ENCODE assay signal across 9 mouse cellular contexts in genomic region chr11:116305423-116305822, GRCm38 (mm10). TPM values are rescaled to one million over a fixed set of nuclear protein-coding genes. Genes with fewer than 3 reads are reported as not detected.
DNase-seq lines count a peak whose midpoint lies in the region; ATAC-seq lines count a peak whose summit lies in the region.
"Had no signal": no experiment of that assay in that cellular context is flagged by ENCODE, and none has a peak within 500 bp of the region (broad histone marks: within the 10 kb centered on the region; RNA-seq: fewer than 3 reads in every experiment).

No protein-coding gene starts in this region.

- H3K4me3 ChIP-seq in kidney, embryonic 14.5 days (ENCODE audit: low read length) = peak overlapping the region; percentile 76
- peak overlapping the region; percentile 91; the same call in 1 of the 2 replicates for H3K4me3 ChIP-seq in embryonic facial prominence, embryonic 12.5 days
- peak overlapping the region; percentile 71; the same call in 1 of the 2 replicates for H3K4me3 ChIP-seq in midbrain, embryonic 14.5 days (replicated peaks; ENCODE audit: low read depth, low read length)

- no peak overlapping the region for H3K27ac ChIP-seq in kidney, embryonic 14.5 days (ENCODE audit: low read depth, low read length)
- H3K27ac ChIP-seq in embryonic facial prominence, embryonic 12.5 days = no peak overlapping the region
- H3K27ac ChIP-seq in midbrain, embryonic 14.5 days (replicated peaks; ENCODE audit: low read depth, low read length) = no peak overlapping the region

- WGBS in kidney, embryonic 14.5 days = 95% methylated on average over 2 of the region's 2 CpGs
- WGBS in embryonic facial prominence, embryonic 12.5 days = 94% methylated on average over 2 of the region's 2 CpGs
- 93% methylated on average over 2 of the region's 2 CpGs for WGBS in midbrain, embryonic 14.5 days

- peaks cover 38% of the 10 kb centered on the region for H3K36me3 ChIP-seq in kidney, embryonic 14.5 days (ENCODE audit: control insufficient read depth, insufficient read depth, low read length)
- peaks cover 46% of the 10 kb centered on the region for H3K36me3 ChIP-seq in embryonic facial prominence, embryonic 12.5 days
- peaks cover 44% of the 10 kb centered on the region for H3K36me3 ChIP-seq in midbrain, embryonic 14.5 days (ENCODE audit: control insufficient read depth, insufficient read depth, low read length)

- DNase-seq in kidney, adult 8-10 months = no peak
- peak; percentile 22 for DNase-seq in induced T-regulatory cell, adult 2 months (ENCODE audit: low read depth)
- DNase-seq in midbrain, embryonic 14.5 days = no peak
- no peak for DNase-seq in cerebellum, adult 8-10 months
- no peak for DNase-seq in left cerebral cortex, postnatal 4 days
- DNase-seq: heart, postnatal 4 days had no signal

- H3K9me3 ChIP-seq in kidney, embryonic 14.5 days (ENCODE audit: control insufficient read depth, low read length) = no peaks in the 10 kb centered on the region
- no peaks in the 10 kb centered on the region for H3K9me3 ChIP-seq in embryonic facial prominence, embryonic 12.5 days
- no peaks in the 10 kb centered on the region for H3K9me3 ChIP-seq in midbrain, embryonic 14.5 days (ENCODE audit: control insufficient read depth, low read length)

- no peaks in the 10 kb centered on the region for H3K27me3 ChIP-seq in kidney, embryonic 14.5 days (ENCODE audit: control insufficient read depth, insufficient read depth, low read length)
- no peaks in the 10 kb centered on the region for H3K27me3 ChIP-seq in embryonic facial prominence, embryonic 12.5 days
- H3K27me3 ChIP-seq in midbrain, embryonic 14.5 days (ENCODE audit: control insufficient read depth, insufficient read depth, low read length) = 0 out of 2 replicates have a peak, but pooled peaks cover 3% of the 10 kb centered on the region

- H3K9ac ChIP-seq in kidney, embryonic 14.5 days (ENCODE audit: low read depth, low read length) = no peak overlapping the region
- no peak overlapping the region for H3K9ac ChIP-seq in embryonic facial prominence, embryonic 12.5 days
- no peak overlapping the region for H3K9ac ChIP-seq in midbrain, embryonic 14.5 days (replicated peaks; ENCODE audit: low read length)

- intact Hi-C loops in left cerebral cortex, postnatal 4 days (cut with DNase I) = no loop called here

- ATAC-seq in kidney, embryonic 14.5 days (ENCODE audit: low FRiP score, low TSS enrichment) = no peak
- no peak for ATAC-seq in embryonic facial prominence, embryonic 12.5 days (ENCODE audit: insufficient number of reproducible peaks, insufficient read depth, low FRiP score, low TSS enrichment)
- no peak for ATAC-seq in midbrain, embryonic 14.5 days (ENCODE audit: low FRiP score, low TSS enrichment)
- no peak for ATAC-seq in inflammation-experienced regulatory T-cells, adult 6 months

- peak overlapping the region; percentile 91 for H3K4me2 ChIP-seq in kidney, embryonic 14.5 days (replicated peaks; ENCODE audit: low read depth, low read length)
- peak overlapping the region; percentile 87 for H3K4me2 ChIP-seq in embryonic facial prominence, embryonic 12.5 days (replicated peaks)
- H3K4me2 ChIP-seq in midbrain, embryonic 14.5 days (ENCODE audit: low read length) = peak overlapping the region; percentile 86

- no peaks in the 10 kb centered on the region; the same call in 1 of the 2 replicates for H3K4me1 ChIP-seq in kidney, embryonic 14.5 days (ENCODE audit: control insufficient read depth, insufficient read depth, low read length)
- peaks cover 10% of the 10 kb centered on the region for H3K4me1 ChIP-seq in embryonic facial prominence, embryonic 12.5 days
- H3K4me1 ChIP-seq in midbrain, embryonic 14.5 days (ENCODE audit: control insufficient read depth, insufficient read depth, low read length) = peaks cover 6% of the 10 kb centered on the region

RNA-seq across cellular contexts. Expression of gene Exoc7, which starts 1.6 kb away (rescaled TPM):
- 49.6 and 66.3 TPM in 2 replicates for polyA plus RNA-seq in kidney, embryonic 14.5 days (2014; fragmentation: Nextera tagmentation; extraction: Ambion mirVana)
- polyA plus RNA-seq in embryonic facial prominence, embryonic 12.5 days (2016; fragmentation: Nextera tagmentation; extraction: Ambion mirVana) = 78.8 and 83.9 TPM in 2 replicates
- polyA plus RNA-seq in midbrain, embryonic 14.5 days (2014; fragmentation: Nextera tagmentation; extraction: Ambion mirVana) = 122 and 125 TPM in 2 replicates
- total RNA-seq in left cerebral cortex, postnatal 4 days (2021) = 100 to 1,000 TPM; 112 to 117 TPM
- 10 to 100 TPM; 70.3 to 96.0 (median 70.6) TPM for polyA plus RNA-seq in inflammation-experienced regulatory T-cells, adult 6 months (2017; shearing (Covaris generic))

RNA-seq across cellular contexts. Expression of gene Galr2, which starts 24.7 kb away (rescaled TPM):
- 0.13 TPM in 1 of 2 replicates, not detected in the other for polyA plus RNA-seq in kidney, embryonic 14.5 days (2014; fragmentation: Nextera tagmentation; extraction: Ambion mirVana)
- polyA plus RNA-seq in embryonic facial prominence, embryonic 12.5 days (2016; fragmentation: Nextera tagmentation; extraction: Ambion mirVana) = 0.47 and 0.56 TPM in 2 replicates
- 0.30 and 0.55 TPM in 2 replicates for polyA plus RNA-seq in midbrain, embryonic 14.5 days (2014; fragmentation: Nextera tagmentation; extraction: Ambion mirVana)
- total RNA-seq in left cerebral cortex, postnatal 4 days (2021) = under 1 TPM; 0.18 to 0.20 TPM
- polyA plus RNA-seq in inflammation-experienced regulatory T-cells, adult 6 months (2017; shearing (Covaris generic)) = not detected
- total RNA-seq: heart, postnatal 4 days had no signal

RNA-seq across cellular contexts. Expression of gene Foxj1, which starts 29.8 kb away (rescaled TPM):
- 1.2 and 1.8 TPM in 2 replicates for polyA plus RNA-seq in kidney, embryonic 14.5 days (2014; fragmentation: Nextera tagmentation; extraction: Ambion mirVana)
- polyA plus RNA-seq in embryonic facial prominence, embryonic 12.5 days (2016; fragmentation: Nextera tagmentation; extraction: Ambion mirVana) = 1.0 and 1.8 TPM in 2 replicates
- polyA plus RNA-seq in midbrain, embryonic 14.5 days (2014; fragmentation: Nextera tagmentation; extraction: Ambion mirVana) = 9.2 TPM in 2 replicates
- 1 to 10 TPM; 6.6 to 9.3 TPM for total RNA-seq in left cerebral cortex, postnatal 4 days (2021)
- not detected for polyA plus RNA-seq in inflammation-experienced regulatory T-cells, adult 6 months (2017; shearing (Covaris generic))

RNA-seq across cellular contexts. Expression of gene Srp68, which starts 31.4 kb away (rescaled TPM):
- 60.6 and 85.6 TPM in 2 replicates for polyA plus RNA-seq in kidney, embryonic 14.5 days (2014; fragmentation: Nextera tagmentation; extraction: Ambion mirVana)
- polyA plus RNA-seq in embryonic facial prominence, embryonic 12.5 days (2016; fragmentation: Nextera tagmentation; extraction: Ambion mirVana) = 105 and 107 TPM in 2 replicates
- 49.5 and 57.1 TPM in 2 replicates for polyA plus RNA-seq in midbrain, embryonic 14.5 days (2014; fragmentation: Nextera tagmentation; extraction: Ambion mirVana)
- total RNA-seq in left cerebral cortex, postnatal 4 days (2021) = 10 to 100 TPM; 53.2 to 57.1 TPM
- polyA plus RNA-seq in inflammation-experienced regulatory T-cells, adult 6 months (2017; shearing (Covaris generic)) = 10 to 100 TPM; 40.4 to 44.2 (median 42.3) TPM
